Mouse (Mus musculus): ENCODE measurements around the gene Siah1a.

- TF ChIP-seq EP300 (IDR thresholded peaks at IDR 0.05; ENCODE audit: low read depth) = no peak
- no peak for TF ChIP-seq CTCF (IDR thresholded peaks at IDR 0.05; ENCODE audit: low read depth)
Measured at GRCm38 (mm10) chr8:86735446-86736111, 10.2 kb downstream of the Siah1a start.
